Mouse (Mus musculus) spleen, adult 2 months (tissue): ENCODE results near the gene Prpsap1. TPM values are rescaled to one million over a fixed set of nuclear protein-coding genes. Genes with fewer than 3 reads are reported as not detected.

Experiments used
- DNase-seq, 2 experiments: peaks; one replicate each; pipeline versions ENCODE4 v3.0.0 to v3.0.0-alpha.2; 2012 to 2021; ENCODE audit warnings: low spot score in 2 of 2, low read depth in 1 of 2
- H3K27ac ChIP-seq: fragments of 200-500 bp; 2 replicates; pipeline ENCODE4 v1.5.1; 2012; ENCODE audit warnings: low read length, inconsistent platforms; ENCODE audit not compliant: insufficient read depth
- H3K27me3 ChIP-seq: fragments of 200-500 bp; 2 replicates; pipeline ENCODE4 v1.6.1; 2012; ENCODE audit warnings: mild to moderate bottlenecking, moderate library complexity, low read length, inconsistent platforms; ENCODE audit not compliant: control insufficient read depth, insufficient read depth
- H3K36me3 ChIP-seq: fragments of 200-500 bp; 2 replicates; pipeline ENCODE4 v1.6.1; 2012; ENCODE audit warnings: mild to moderate bottlenecking, low read length, inconsistent platforms; ENCODE audit not compliant: control insufficient read depth, insufficient read depth
- H3K4me1 ChIP-seq: fragments of 200-500 bp; 2 replicates; pipeline ENCODE4 v1.6.1; 2011; ENCODE audit warnings: inconsistent platforms; ENCODE audit not compliant: control insufficient read depth, insufficient read depth, insufficient read length
- H3K4me3 ChIP-seq: fragments of 200-500 bp; 2 replicates; pipeline ENCODE4 v1.5.1; 2011; ENCODE audit warnings: mild to moderate bottlenecking, inconsistent platforms; ENCODE audit not compliant: insufficient read depth, insufficient read length; ENCODE audit errors: extremely low read depth
- CTCF ChIP-seq: fragments of 200-500 bp; IDR thresholded peaks from 2 replicates; pipeline ENCODE4 v1.5.1; 2011; ENCODE audit warnings: mild to moderate bottlenecking, inconsistent platforms; ENCODE audit not compliant: insufficient read depth, insufficient read length, insufficient replicate concordance; ENCODE audit errors: extremely low read depth
- POLR2A ChIP-seq: fragments of 200-500 bp; IDR thresholded peaks from 2 replicates; pipeline ENCODE4 v1.6.1; 2011; ENCODE audit warnings: low read depth, low read length, inconsistent platforms
- WGBS: fragments of 180-500 bp; shearing (Covaris S2); methylation state at CpG from one replicate; pipeline ENCODE4 v1.1.7; 2018; 5-methylcytosine and 5-hydroxymethylcytosine counted together
- polyA plus RNA-seq: library from polyadenylated mRNA; depleted of rRNA; stranded (reverse); fragments of >200 nt; gene quantifications from 2 replicates; pipeline ENCODE4 v1.2.3, GENCODE M21; 2012

Prpsap1 gene
- polyA plus RNA-seq, 1 experiment, result 62.1 TPM

GRCm38 (mm10) chr11:116505573-116505972, 11.6 kb upstream of the Prpsap1 start:
- Histone ChIP-seq H3K27me3 (no peaks in the 10 kb centered on the region), H3K4me3 (no peak overlapping the region), H3K27ac (no peak overlapping the region), H3K4me1 (no peaks in the 10 kb centered on the region), H3K36me3 (no peaks in the 10 kb centered on the region)
- WGBS, result 75% methylated on average over 5 of the region's 5 CpGs
- no peak for DNase-seq
- TF ChIP-seq CTCF (no peak), POLR2A (no peak)

DNA sequence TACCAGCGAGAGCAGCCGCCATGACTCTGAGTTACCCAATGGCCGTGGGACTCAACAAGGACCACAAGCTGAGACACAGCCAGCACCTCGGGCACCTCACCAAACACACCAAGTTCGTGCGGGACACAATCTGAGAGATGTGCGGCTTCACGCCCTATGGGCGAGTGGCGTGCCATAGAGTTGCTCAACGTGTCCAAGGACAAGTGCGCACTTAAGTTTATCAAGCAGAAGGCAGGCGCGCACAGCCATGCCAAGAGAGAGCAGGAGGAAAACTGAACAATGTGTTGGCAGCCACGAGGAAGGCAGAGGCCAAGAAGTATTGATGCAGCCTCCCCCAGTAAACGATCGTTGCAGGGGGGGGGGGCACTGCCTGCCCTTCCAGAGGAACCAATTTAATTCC, 10.5 kb upstream of the Prpsap1 start:
- no peak for TF ChIP-seq CTCF
- no peak for TF ChIP-seq POLR2A

GRCm38 (mm10) chr11:116501005-116501746, 7.2 kb upstream of the Prpsap1 start:
- no peaks in the 10 kb centered on the region for H3K27me3 ChIP-seq
- no peak for DNase-seq
- TF ChIP-seq CTCF, result no peak
- TF ChIP-seq POLR2A, result no peak
- 11% methylated on average over 7 of the region's 7 CpGs for WGBS
- no peaks in the 10 kb centered on the region for H3K36me3 ChIP-seq
- no peak overlapping the region for H3K27ac ChIP-seq
- H3K4me1 ChIP-seq, result no peaks in the 10 kb centered on the region; the same call in 1 of the 2 replicates
- no peak overlapping the region for H3K4me3 ChIP-seq

More for the DNA sequence above, 10.5 kb upstream of the Prpsap1 start:
- H3K4me3 ChIP-seq, result no peak overlapping the region
- no peaks in the 10 kb centered on the region for H3K27me3 ChIP-seq
- DNase-seq, result no peak
- no peaks in the 10 kb centered on the region for H3K4me1 ChIP-seq
- 86% methylated on average over 17 of the region's 17 CpGs for WGBS
- no peak overlapping the region for H3K27ac ChIP-seq
- H3K36me3 ChIP-seq, result no peaks in the 10 kb centered on the region

DNA sequence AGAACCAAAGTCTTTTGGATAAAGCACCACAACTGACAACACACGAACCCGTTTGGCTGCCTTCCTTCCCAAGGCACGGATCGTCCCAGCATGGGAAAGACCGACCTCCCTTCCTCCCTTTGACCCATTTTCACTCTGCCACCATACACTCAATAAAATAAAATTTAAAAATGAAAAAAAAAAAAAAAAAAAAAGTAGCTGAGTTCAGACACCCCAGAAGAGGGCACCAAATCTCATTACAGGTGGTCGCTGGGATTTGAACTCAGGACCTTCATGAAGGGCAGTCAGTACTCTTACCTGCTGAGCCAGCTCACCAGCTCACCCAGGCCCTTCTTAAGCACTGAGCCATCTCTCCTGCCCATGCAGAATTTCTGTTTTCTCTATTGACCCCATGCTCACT, 5.0 kb upstream of the Prpsap1 start:
- 69% methylated on average over 6 of the region's 6 CpGs for WGBS
- Histone ChIP-seq H3K36me3 (no peaks in the 10 kb centered on the region), H3K4me3 (no peak overlapping the region), H3K27ac (no peak overlapping the region), H3K27me3 (no peaks in the 10 kb centered on the region), H3K4me1 (no peaks in the 10 kb centered on the region; the same call in 1 of the 2 replicates)
- DNase-seq, result no peak
- TF ChIP-seq CTCF (no peak), POLR2A (no peak)

- Histone ChIP-seq H3K27me3 (no peaks in the 10 kb centered on the region), H3K27ac (no peak overlapping the region), H3K36me3 (no peaks in the 10 kb centered on the region), H3K4me3 (no peak overlapping the region), H3K4me1 (no peaks in the 10 kb centered on the region; the same call in 1 of the 2 replicates)
- DNase-seq, result no peak
- WGBS, result 55% methylated on average over 32 of the region's 34 CpGs
- no peak for TF ChIP-seq CTCF
- TF ChIP-seq POLR2A, result no peak
Measured at GRCm38 (mm10) chr11:116498596-116498995, 4.6 kb upstream of the Prpsap1 start.

DNA sequence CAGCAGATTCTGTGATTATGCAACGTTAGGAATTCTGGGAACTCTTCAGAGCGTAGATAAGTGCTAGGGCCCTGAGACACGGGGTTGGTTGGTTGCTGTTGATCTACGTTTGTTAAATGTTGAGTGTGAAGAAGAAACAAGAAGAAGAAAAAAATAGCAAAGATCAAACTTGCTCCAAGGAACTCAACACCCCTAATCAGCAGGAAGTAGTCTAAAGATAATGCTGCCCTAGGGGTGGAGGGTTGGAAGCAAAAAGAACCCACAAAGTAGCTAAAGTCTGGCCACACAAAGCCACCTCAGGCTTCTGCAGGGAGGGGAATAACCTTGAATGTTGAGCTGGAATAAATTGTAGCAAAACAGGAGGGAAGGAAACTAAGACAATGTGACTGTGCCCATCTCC, 3.3 kb upstream of the Prpsap1 start:
- TF ChIP-seq CTCF, result no peak
- no peak for DNase-seq
- 73% methylated on average over 4 of the region's 4 CpGs for WGBS

More for the DNA sequence above, 3.3 kb upstream of the Prpsap1 start:
- no peaks in the 10 kb centered on the region; the same call in 1 of the 2 replicates for H3K4me1 ChIP-seq
- no peak overlapping the region for H3K4me3 ChIP-seq
- H3K27me3 ChIP-seq, result no peaks in the 10 kb centered on the region
- no peak overlapping the region for H3K27ac ChIP-seq
- H3K36me3 ChIP-seq, result no peaks in the 10 kb centered on the region
